Mouse (Mus musculus) limb, embryonic 10.5 days (tissue): ENCODE results near the gene Elane. TPM values are rescaled to one million over a fixed set of nuclear protein-coding genes. Genes with fewer than 3 reads are reported as not detected.

Experiments
- DNase-seq: peaks from one replicate; pipeline ENCODE4 v3.0.0-alpha.2; 2017; ENCODE audit warnings: low spot score
- H3K27ac ChIP-seq: fragments of 300-500 bp; sonication (generic); 2 replicates; pipeline ENCODE4 v1.5.1; 2016; ENCODE audit warnings: mild to moderate bottlenecking
- H3K27me3 ChIP-seq: fragments of 300-500 bp; sonication (generic); 2 replicates; pipeline ENCODE4 v1.6.1; 2016; ENCODE audit warnings: low read depth, mild to moderate bottlenecking; ENCODE audit not compliant: poor library complexity, severe bottlenecking
- H3K36me3 ChIP-seq: fragments of 300-500 bp; sonication (generic); 2 replicates; pipeline ENCODE4 v1.6.1; 2016; ENCODE audit warnings: mild to moderate bottlenecking, moderate library complexity
- H3K4me1 ChIP-seq: fragments of 300-500 bp; sonication (generic); 2 replicates; pipeline ENCODE4 v1.6.1; 2016
- H3K4me3 ChIP-seq: fragments of 300-500 bp; sonication (generic); 2 replicates; pipeline ENCODE4 v1.5.1; 2016; ENCODE audit warnings: mild to moderate bottlenecking, moderate library complexity
- H3K9me3 ChIP-seq: fragments of 300-500 bp; sonication (generic); replicated peaks from 2 replicates; pipeline ENCODE4 v1.6.1; 2016; ENCODE audit warnings: mild to moderate bottlenecking
- WGBS: fragments of 180-500 bp; shearing (Covaris S2); methylation state at CpG from one replicate; pipeline ENCODE4 v1.1.7; 2016; 5-methylcytosine and 5-hydroxymethylcytosine counted together
- polyA plus RNA-seq: library from polyadenylated mRNA; unstranded; fragments of >200 nt; fragmentation: Nextera tagmentation; extraction: Ambion mirVana; gene quantifications from 2 replicates; pipeline ENCODE4 v1.2.1, GENCODE M21; 2016

Elane gene
- polyA plus RNA-seq, 1 experiment from 2014 or later = not detected

- H3K36me3 ChIP-seq = peaks cover 5% of the 10 kb centered on the region
- H3K9me3 ChIP-seq = no peaks in the 10 kb centered on the region
- DNase-seq = peak; percentile 95
- no peak overlapping the region for H3K27ac ChIP-seq
- peaks cover 55% of the 10 kb centered on the region for H3K4me1 ChIP-seq
- H3K4me3 ChIP-seq = peak overlapping the region; percentile 24
- peaks cover 41% of the 10 kb centered on the region for H3K27me3 ChIP-seq
- WGBS = 13% methylated on average over 29 of the region's 29 CpGs
Measured at GRCm38 (mm10) chr10:79924998-79925784, 39.1 kb downstream of the Elane start.

GRCm38 (mm10) chr10:79925785-79926490 lies 39.9 kb downstream of the Elane start:
- peaks cover 34% of the 10 kb centered on the region for H3K27me3 ChIP-seq
- no peaks in the 10 kb centered on the region for H3K9me3 ChIP-seq
- H3K4me3 ChIP-seq = peak overlapping the region; percentile 76
- WGBS = 11% methylated on average over 15 of the region's 15 CpGs
- H3K27ac ChIP-seq = peak overlapping the region; percentile 95
- H3K4me1 ChIP-seq = peaks cover 55% of the 10 kb centered on the region
- no peak for DNase-seq
- peaks cover 13% of the 10 kb centered on the region for H3K36me3 ChIP-seq

GRCm38 (mm10) chr10:79926491-79927323 lies 40.7 kb downstream of the Elane start, which contains the start of gene Arid3a:
Gene Arid3a (plus strand): TSS chr10:79927043.
- WGBS = under 1% methylated on average over 63 of the region's 63 CpGs
- Histone ChIP-seq H3K36me3 (peaks cover 20% of the 10 kb centered on the region), H3K9me3 (no peaks in the 10 kb centered on the region), H3K4me3 (peak within 1 kb of the TSS; percentile 76), H3K27me3 (peaks cover 26% of the 10 kb centered on the region), H3K4me1 (peaks cover 55% of the 10 kb centered on the region), H3K27ac (peak within 1 kb of the TSS; percentile 95)
- DNase-seq = peak; percentile 96

- Histone ChIP-seq H3K4me3 (peak overlapping the region; percentile 76), H3K27me3 (peaks cover 18% of the 10 kb centered on the region), H3K27ac (peak overlapping the region; percentile 95), H3K36me3 (peaks cover 28% of the 10 kb centered on the region), H3K9me3 (no peaks in the 10 kb centered on the region), H3K4me1 (peaks cover 61% of the 10 kb centered on the region)
- WGBS = under 1% methylated on average over 54 of the region's 54 CpGs
- peak; percentile 79 for DNase-seq
Measured at GRCm38 (mm10) chr10:79927324-79928029, 41.4 kb downstream of the Elane start.

GRCm38 (mm10) chr10:79928030-79928694 lies 42.1 kb downstream of the Elane start:
- Histone ChIP-seq H3K27me3 (peaks cover 11% of the 10 kb centered on the region), H3K4me1 (peaks cover 68% of the 10 kb centered on the region), H3K36me3 (peaks cover 35% of the 10 kb centered on the region), H3K27ac (peak overlapping the region; percentile 95), H3K4me3 (peak overlapping the region; percentile 76), H3K9me3 (no peaks in the 10 kb centered on the region)
- DNase-seq = peak; percentile 79
- WGBS = under 1% methylated on average over 29 of the region's 29 CpGs

- 7% methylated on average over 9 of the region's 9 CpGs for WGBS
- H3K36me3 ChIP-seq = peaks cover 44% of the 10 kb centered on the region
Measured at GRCm38 (mm10) chr10:79928907-79929701, 43.1 kb downstream of the Elane start.

GRCm38 (mm10) chr10:79929967-79930825 lies 44.1 kb downstream of the Elane start:
- no peaks in the 10 kb centered on the region for H3K9me3 ChIP-seq
- peak overlapping the region; percentile 95 for H3K27ac ChIP-seq
- peaks cover 84% of the 10 kb centered on the region for H3K4me1 ChIP-seq
- WGBS = 91% methylated on average over 18 of the region's 18 CpGs
- H3K4me3 ChIP-seq = peak overlapping the region; percentile 76
- no peaks in the 10 kb centered on the region for H3K27me3 ChIP-seq
- DNase-seq = no peak
- H3K36me3 ChIP-seq = peaks cover 55% of the 10 kb centered on the region

More at GRCm38 (mm10) chr10:79928907-79929701, 43.1 kb downstream of the Elane start:
- peak; percentile 58 for DNase-seq
- Histone ChIP-seq H3K27ac (peak overlapping the region; percentile 95), H3K4me3 (peak overlapping the region; percentile 76), H3K9me3 (no peaks in the 10 kb centered on the region), H3K27me3 (peaks cover 2% of the 10 kb centered on the region), H3K4me1 (peaks cover 73% of the 10 kb centered on the region)

GRCm38 (mm10) chr10:79930826-79931186 lies 44.8 kb downstream of the Elane start:
- DNase-seq = no peak
- no peaks in the 10 kb centered on the region for H3K9me3 ChIP-seq
- 88% methylated on average over 16 of the region's 16 CpGs for WGBS
- H3K27ac ChIP-seq = peak overlapping the region; percentile 95
- peaks cover 61% of the 10 kb centered on the region for H3K36me3 ChIP-seq
- H3K4me1 ChIP-seq = peaks cover 86% of the 10 kb centered on the region
- H3K27me3 ChIP-seq = no peaks in the 10 kb centered on the region
- peak overlapping the region; percentile 76 for H3K4me3 ChIP-seq

GRCm38 (mm10) chr10:79931797-79932196 lies 45.8 kb downstream of the Elane start:
- H3K4me1 ChIP-seq = peaks cover 87% of the 10 kb centered on the region
- 82% methylated on average over 9 of the region's 9 CpGs for WGBS
- H3K4me3 ChIP-seq = peak overlapping the region; percentile 34; the same call in 1 of the 2 replicates
- no peaks in the 10 kb centered on the region for H3K27me3 ChIP-seq
- H3K9me3 ChIP-seq = no peaks in the 10 kb centered on the region
- H3K27ac ChIP-seq = peak overlapping the region; percentile 95
- DNase-seq = no peak
- H3K36me3 ChIP-seq = peaks cover 71% of the 10 kb centered on the region

- Histone ChIP-seq H3K36me3 (peaks cover 81% of the 10 kb centered on the region), H3K4me3 (peak overlapping the region; percentile 34), H3K4me1 (peaks cover 96% of the 10 kb centered on the region), H3K27me3 (no peaks in the 10 kb centered on the region), H3K9me3 (no peaks in the 10 kb centered on the region), H3K27ac (peak overlapping the region; percentile 95)
- peak; percentile 88 for DNase-seq
- 5% methylated on average over 8 of the region's 8 CpGs for WGBS
Measured at GRCm38 (mm10) chr10:79932736-79933135, 46.7 kb downstream of the Elane start.
